Mouse (Mus musculus): ENCODE measurements around the gene Sat2. TPM values are rescaled to one million over a fixed set of nuclear protein-coding genes. Genes with fewer than 3 reads are reported as not detected.

The Sat2 gene
- polyA plus RNA-seq, 1 experiment from 2014 or later: 21.8 TPM

DNA sequence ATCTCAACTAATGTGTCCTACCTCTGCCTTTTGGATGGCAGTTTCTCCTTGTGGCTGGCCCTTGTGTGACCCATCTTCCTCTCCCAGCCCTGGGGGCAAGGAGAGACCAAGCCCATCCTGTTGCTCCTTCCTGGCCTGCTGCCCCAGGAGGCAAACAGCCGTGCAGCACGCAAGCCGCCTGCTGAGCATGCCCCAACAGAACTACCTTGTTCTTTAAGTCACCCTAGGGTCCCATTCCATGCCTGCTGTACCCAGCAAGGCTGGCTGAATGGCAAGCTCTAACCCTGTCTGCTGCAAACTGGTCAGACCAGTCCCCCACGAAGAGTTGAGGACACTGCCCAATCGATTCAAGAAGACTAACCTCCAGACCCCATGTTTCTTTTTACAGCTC lies 34.2 kb downstream of the Sat2 start:
- Histone ChIP-seq H3K27ac (no peak overlapping the region), H3K27me3 (ENCODE audit: insufficient read depth, poor library complexity, severe bottlenecking) (no peaks in the 10 kb centered on the region), H3K9me3 (no peaks in the 10 kb centered on the region), H3K36me3 (peaks cover 72% of the 10 kb centered on the region), H3K4me3 (no peak overlapping the region), H3K4me1 (peaks cover 38% of the 10 kb centered on the region)
- DNase-seq (ENCODE audit: low spot score): no peak
- WGBS: 81% methylated on average over 5 of the region's 5 CpGs

DNA sequence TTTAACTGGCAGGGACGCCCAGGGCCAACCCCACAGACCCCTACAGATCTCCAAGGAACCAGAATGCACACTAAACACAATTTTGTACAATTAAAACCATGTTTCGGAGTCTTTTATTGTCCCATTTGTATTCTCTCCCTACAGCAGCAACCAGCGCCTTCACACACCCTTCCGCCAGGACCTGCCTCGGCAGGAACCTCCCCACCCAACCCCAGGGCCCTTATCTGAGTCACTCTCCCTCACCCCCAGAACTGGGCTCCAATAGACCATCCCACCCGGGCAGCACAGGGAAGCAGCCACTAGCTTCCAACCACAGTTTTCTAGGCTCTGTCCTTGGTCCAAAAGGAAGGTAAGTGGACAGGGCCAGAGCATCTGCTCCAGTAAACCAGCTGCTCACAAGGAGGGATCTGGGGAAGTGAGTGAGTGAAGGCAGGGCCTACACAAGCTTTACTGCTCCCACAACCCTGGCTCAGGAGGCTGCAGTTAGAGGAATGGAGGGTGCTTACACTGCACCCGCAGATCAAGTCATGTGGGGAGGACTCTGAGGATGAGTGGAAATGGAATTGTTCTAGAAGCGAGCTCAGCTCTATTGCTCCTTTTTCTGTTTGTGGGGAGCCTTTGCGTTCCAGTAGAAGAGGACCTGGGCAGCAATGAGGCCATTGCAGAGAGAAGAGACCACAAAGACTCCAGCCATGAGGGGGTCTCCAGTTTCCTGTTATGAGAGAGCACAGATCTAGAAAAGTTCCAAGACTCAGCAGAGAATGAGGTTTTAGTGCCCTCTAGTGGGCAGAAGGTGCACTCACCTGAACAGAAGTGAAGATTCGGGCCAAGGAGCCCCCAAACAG lies 35.0 kb downstream of the Sat2 start:
- no peak overlapping the region for H3K4me3 ChIP-seq
- H3K4me1 ChIP-seq: peaks cover 46% of the 10 kb centered on the region
- H3K27me3 ChIP-seq (ENCODE audit: insufficient read depth, poor library complexity, severe bottlenecking): no peaks in the 10 kb centered on the region
- no peak for DNase-seq (ENCODE audit: low spot score)
- peaks cover 64% of the 10 kb centered on the region for H3K36me3 ChIP-seq
- 74% methylated on average over 10 of the region's 10 CpGs for WGBS
- no peaks in the 10 kb centered on the region for H3K9me3 ChIP-seq
- peak overlapping the region; percentile 67; the same call in 1 of the 2 replicates for H3K27ac ChIP-seq

DNA sequence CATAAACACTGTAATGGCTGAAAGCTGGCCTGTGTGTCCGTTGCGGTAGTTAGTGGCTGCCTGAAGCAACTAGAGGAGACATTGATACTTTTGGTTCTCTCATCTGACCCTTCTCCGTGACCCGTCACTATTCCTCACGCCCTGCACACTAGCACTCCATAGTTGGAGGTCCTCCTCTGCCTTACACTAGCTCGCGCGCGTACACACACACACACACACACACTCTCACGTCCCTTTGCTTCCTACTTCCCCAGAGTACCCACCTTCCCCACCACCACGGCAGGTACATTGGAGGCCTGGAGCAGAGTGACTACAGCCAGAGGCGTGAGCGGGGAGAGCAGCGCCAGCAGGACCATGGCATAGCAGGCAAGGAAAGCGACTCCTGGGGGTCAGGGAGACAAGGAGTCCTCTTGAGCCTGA lies 35.6 kb downstream of the Sat2 start:
- Histone ChIP-seq H3K27ac (peak overlapping the region; percentile 67; the same call in 1 of the 2 replicates), H3K4me3 (no peak overlapping the region), H3K27me3 (ENCODE audit: insufficient read depth, poor library complexity, severe bottlenecking) (no peaks in the 10 kb centered on the region), H3K9me3 (no peaks in the 10 kb centered on the region), H3K36me3 (peaks cover 58% of the 10 kb centered on the region), H3K4me1 (peaks cover 46% of the 10 kb centered on the region)
- WGBS: 82% methylated on average over 15 of the region's 15 CpGs
- no peak for DNase-seq (ENCODE audit: low spot score)

DNA sequence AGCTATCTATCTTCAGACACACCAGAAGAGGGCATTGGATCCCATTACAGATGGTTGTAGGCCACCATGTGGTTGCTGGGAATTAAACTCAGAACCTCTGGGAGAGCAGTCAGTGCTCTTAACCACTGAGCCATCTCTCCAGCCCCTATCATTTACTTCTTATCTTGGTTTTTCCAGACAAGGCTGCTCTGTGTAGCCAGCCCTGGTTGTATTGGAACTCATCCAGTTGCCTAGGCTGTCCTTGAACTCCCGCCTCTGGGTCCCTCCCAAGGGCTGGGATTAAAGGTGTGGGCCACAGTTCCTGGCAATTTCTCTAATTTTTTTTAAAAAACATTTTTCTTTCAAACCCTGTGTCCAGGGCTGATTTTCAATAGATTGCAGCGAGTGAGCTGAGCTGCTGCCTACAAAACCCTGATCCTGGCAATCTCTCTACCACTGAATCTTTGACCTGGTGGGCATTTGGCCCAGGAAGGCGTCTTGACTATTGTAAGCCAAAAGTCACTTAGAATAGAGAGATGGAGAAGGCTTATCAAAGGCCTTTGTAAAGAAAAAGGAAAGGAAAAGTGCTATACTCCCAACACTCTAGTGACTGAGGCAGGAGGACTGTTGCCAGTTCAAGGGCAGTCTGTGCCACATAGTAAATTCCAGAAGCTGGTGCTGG lies 39.5 kb downstream of the Sat2 start:
- 72% methylated on average over 3 of the region's 3 CpGs for WGBS
- Histone ChIP-seq H3K9me3 (no peaks in the 10 kb centered on the region), H3K27me3 (ENCODE audit: insufficient read depth, poor library complexity, severe bottlenecking) (no peaks in the 10 kb centered on the region), H3K4me3 (peak overlapping the region; percentile 67), H3K27ac (peak overlapping the region; percentile 97), H3K36me3 (peaks cover 60% of the 10 kb centered on the region), H3K4me1 (peaks cover 38% of the 10 kb centered on the region)
- no peak for DNase-seq (ENCODE audit: low spot score)

DNA sequence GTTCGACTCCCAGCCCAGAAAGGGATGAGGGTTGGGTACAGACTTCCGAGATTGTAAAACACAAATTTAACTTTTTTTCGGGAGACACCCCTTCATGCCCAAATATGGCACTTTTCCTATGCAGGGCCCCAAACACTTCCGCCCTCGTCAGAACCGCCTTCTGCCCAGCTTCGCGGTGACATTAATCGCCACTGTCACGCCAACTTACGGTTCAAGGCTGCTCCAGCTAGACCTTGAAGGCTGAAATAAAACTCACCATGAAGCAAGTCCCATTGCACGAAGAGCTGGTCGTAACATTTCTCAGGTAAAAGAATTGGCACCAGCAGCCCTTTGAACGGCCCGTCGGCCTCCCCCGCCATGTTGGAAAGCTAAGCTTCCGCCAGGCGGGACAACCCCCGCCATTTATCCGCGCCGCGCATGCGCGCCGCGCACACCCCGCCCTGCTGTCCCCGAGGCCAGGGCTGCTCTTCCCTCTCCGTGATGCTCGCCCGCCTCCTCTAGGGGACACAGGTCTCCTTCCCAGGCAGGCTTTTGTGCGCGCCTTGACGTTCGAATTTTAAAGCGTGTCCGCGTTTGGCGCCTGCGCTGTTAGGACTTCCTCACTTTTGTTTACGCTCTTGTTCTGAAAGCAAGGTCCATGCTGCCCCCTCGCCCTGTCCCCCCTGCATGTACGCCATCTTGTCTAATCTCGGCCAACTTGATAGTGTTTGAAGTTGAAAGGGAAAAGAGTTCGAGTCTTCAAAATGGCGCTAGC lies 40.6 kb downstream of the Sat2 start, which contains the start of gene Mpdu1:
Mpdu1 (minus strand) TSS at position 430 of the 754 bp plus-strand sequence.
- Histone ChIP-seq H3K4me1 (peaks cover 29% of the 10 kb centered on the region), H3K9me3 (no peaks in the 10 kb centered on the region), H3K27me3 (ENCODE audit: insufficient read depth, poor library complexity, severe bottlenecking) (no peaks in the 10 kb centered on the region), H3K36me3 (peaks cover 57% of the 10 kb centered on the region), H3K27ac (peak within 1 kb of the TSS; percentile 97), H3K4me3 (peak within 1 kb of the TSS; percentile 67)
- DNase-seq (ENCODE audit: low spot score): peak; percentile 98
- WGBS: under 1% methylated on average over 48 of the region's 48 CpGs

DNA sequence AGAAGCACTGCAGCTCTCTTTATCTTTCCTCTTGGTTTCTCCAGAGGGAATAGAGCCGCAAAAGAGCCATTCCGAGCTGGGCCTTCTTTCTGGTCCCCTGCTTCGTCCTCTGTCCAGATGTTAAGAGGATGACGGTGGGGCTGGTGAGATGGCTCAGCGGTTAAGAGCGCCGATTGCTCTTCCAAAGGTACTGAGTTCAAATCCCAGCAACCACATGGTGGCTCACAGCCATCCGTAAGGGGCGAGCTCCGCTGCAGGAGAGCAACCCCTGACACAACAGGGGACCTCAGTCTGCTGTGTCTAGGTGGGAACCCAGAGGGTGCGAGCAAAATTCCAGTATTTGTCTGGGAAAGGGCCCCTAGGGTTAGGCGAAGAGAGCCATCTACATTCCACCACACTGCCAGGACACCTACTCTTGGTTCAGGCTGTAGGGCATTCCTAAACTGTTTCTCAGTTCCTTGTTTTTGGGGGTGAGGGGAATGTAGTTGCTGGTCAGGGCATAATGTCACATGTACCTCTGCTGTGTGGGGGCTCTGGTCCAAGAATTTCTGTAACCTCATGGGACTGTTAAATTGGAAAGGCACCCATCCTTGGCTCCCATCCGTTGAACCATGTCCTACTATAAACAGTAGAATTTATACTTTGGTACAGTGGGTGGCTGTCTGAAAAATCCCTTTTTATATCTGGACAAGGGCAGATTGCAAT lies 41.3 kb downstream of the Sat2 start:
- Histone ChIP-seq H3K4me1 (peaks cover 27% of the 10 kb centered on the region), H3K4me3 (peak overlapping the region; percentile 67), H3K36me3 (peaks cover 57% of the 10 kb centered on the region), H3K27me3 (ENCODE audit: insufficient read depth, poor library complexity, severe bottlenecking) (no peaks in the 10 kb centered on the region), H3K9me3 (no peaks in the 10 kb centered on the region), H3K27ac (peak overlapping the region; percentile 97)
- DNase-seq (ENCODE audit: low spot score): no peak
- WGBS: 63% methylated on average over 13 of the region's 13 CpGs

DNA sequence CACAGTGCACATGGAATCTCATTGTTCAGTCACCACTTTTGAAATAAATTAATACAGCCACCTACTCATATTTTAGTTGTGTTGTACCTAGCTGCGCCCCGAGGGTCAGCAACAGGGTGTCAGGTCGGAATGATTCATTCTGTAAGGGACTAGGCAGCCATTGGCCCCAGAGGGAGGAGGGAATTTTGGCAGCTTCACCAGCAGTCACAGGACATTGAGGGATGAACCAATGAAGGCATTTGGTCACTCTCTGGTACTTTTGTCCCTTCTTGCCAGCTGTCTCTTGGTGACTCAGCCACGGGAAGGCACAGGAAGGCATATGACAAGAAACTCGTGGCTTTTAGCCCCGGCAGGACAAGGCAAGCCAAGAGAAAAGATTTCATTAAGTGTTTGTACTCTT lies 42.0 kb downstream of the Sat2 start:
- H3K9me3 ChIP-seq: no peaks in the 10 kb centered on the region
- H3K4me1 ChIP-seq: peaks cover 25% of the 10 kb centered on the region
- DNase-seq (ENCODE audit: low spot score): no peak
- no peak overlapping the region for H3K4me3 ChIP-seq
- 92% methylated on average over 6 of the region's 6 CpGs for WGBS
- H3K27me3 ChIP-seq (ENCODE audit: insufficient read depth, poor library complexity, severe bottlenecking): no peaks in the 10 kb centered on the region
- H3K27ac ChIP-seq: peak overlapping the region; percentile 97; the same call in 1 of the 2 replicates
- peaks cover 57% of the 10 kb centered on the region for H3K36me3 ChIP-seq

DNA sequence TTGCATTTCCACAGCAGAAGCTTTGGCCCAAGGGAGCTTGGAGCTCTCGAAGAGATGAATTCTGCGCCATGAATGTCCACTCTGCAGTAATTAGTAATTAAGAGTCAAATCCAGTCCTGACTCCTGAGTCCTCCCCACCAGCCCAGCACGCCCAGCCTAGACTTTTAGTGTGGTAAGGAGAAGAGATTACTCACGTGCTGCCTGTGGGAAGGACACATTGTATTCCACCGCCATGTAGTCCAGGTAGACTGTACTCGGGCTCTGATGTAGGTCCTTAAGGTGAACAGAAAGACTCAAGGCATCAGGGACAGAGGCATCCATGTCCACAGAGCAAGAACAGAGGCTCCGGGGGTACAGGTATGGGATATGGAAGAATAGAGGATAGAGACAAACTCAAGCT lies 43.0 kb downstream of the Sat2 start:
- WGBS: 92% methylated on average over 7 of the region's 7 CpGs
- Histone ChIP-seq H3K4me1 (peaks cover 29% of the 10 kb centered on the region), H3K27ac (no peak overlapping the region), H3K4me3 (no peak overlapping the region), H3K9me3 (no peaks in the 10 kb centered on the region), H3K27me3 (ENCODE audit: insufficient read depth, poor library complexity, severe bottlenecking) (no peaks in the 10 kb centered on the region), H3K36me3 (peaks cover 61% of the 10 kb centered on the region)
- DNase-seq (ENCODE audit: low spot score): no peak

DNA sequence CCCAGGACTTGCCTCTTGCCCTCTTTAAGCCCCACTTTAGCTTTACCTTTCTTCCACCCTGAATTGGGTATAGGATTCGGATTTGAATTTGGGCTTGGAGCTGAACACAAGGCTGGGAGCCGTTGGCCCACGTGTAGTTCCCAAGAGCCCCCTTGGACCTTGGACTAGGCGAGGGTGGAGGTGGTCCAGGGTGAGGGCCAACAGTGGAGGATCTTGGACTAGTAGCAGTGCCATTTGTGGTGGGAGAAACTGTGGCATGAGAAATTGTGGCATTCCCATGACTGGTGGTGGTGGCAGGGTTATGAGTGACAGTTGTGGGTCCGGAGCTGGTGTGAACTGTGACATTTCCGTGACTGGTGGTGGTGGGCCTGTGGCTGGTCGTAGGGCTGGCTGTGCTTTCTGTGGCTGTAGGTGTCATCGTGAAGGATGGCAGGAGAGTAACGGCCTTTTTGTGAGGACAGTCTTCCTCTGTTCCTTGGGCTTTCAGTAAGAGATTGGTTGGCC lies 43.7 kb downstream of the Sat2 start:
- no peaks in the 10 kb centered on the region for H3K9me3 ChIP-seq
- H3K27ac ChIP-seq: 0 out of 2 replicates have a peak overlapping the region, but pooled peaks have one; percentile 16
- peaks cover 68% of the 10 kb centered on the region for H3K36me3 ChIP-seq
- H3K4me3 ChIP-seq: no peak overlapping the region
- no peaks in the 10 kb centered on the region for H3K27me3 ChIP-seq (ENCODE audit: insufficient read depth, poor library complexity, severe bottlenecking)
- WGBS: 80% methylated on average over 9 of the region's 9 CpGs
- DNase-seq (ENCODE audit: low spot score): no peak
- H3K4me1 ChIP-seq: peaks cover 31% of the 10 kb centered on the region

DNA sequence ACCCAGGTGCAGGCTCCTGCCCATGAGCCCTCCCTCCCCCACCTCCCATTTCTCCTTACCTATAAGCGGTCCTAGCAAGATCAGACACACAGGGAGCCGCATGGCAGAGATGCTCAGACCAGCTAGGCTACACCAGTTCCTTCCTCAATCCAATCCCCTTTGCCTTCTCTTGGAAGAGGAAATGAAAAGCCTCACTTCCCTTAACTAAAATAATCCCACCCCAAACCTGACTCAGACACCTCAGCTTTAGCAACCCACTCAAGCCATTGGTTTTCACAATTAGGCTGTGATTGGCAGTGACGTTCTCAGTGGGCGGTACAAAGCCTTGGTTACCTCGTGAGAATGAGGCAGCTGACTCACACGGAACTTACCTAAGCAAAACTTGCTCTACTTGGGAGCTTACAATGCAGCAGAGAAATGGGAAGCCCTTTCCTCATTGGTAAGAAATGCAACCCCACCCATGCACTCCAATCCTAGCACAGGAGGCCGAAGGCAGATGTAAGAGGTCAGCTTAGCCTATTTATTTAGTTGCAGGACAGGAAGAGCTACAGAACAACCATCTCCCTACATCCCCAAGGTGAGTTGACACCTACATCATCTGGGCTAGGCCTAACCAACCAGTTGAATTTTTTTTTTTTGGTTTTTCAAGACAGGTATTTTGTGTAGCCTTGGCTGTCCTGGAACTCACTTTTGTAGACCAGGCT lies 44.3 kb downstream of the Sat2 start, which contains the start of gene Cd68:
Cd68 (minus strand) TSS at position 193 of the 704 bp plus-strand sequence.
- no peak for DNase-seq (ENCODE audit: low spot score)
- WGBS: 33% methylated on average over 7 of the region's 7 CpGs
- H3K27ac ChIP-seq: 0 out of 2 replicates have a peak within 1 kb of the TSS, but pooled peaks have one; percentile 16

DNA sequence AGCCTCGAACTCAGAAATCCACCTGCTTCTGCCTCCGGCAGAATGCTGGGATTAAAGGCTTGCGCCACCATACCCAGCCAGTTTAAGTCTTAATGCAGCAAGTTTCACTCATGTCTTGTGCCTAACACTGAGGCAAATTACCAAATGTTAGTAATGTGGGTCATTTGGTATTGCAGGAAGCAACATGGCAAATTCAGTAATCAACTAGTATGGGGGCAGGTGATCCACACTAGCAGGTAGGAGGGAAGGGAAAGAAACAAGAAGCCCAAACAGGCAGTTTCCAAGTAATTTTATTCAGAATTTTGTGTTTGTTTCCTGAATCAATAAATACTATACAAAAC lies 44.8 kb downstream of the Sat2 start:
- Histone ChIP-seq H3K9me3 (no peaks in the 10 kb centered on the region), H3K4me3 (no peak overlapping the region), H3K27me3 (ENCODE audit: insufficient read depth, poor library complexity, severe bottlenecking) (no peaks in the 10 kb centered on the region), H3K4me1 (peaks cover 26% of the 10 kb centered on the region), H3K27ac (no peak overlapping the region), H3K36me3 (peaks cover 78% of the 10 kb centered on the region)
- no peak for DNase-seq (ENCODE audit: low spot score)
- WGBS: 86% methylated on average over 3 of the region's 3 CpGs

More for the DNA sequence above, 44.3 kb downstream of the Sat2 start, which contains the start of gene Cd68:
- Histone ChIP-seq H3K4me1 (peaks cover 31% of the 10 kb centered on the region), H3K27me3 (ENCODE audit: insufficient read depth, poor library complexity, severe bottlenecking) (no peaks in the 10 kb centered on the region), H3K9me3 (no peaks in the 10 kb centered on the region), H3K4me3 (no peak within 1 kb of the TSS), H3K36me3 (peaks cover 74% of the 10 kb centered on the region)

Measured in heart, embryonic 10.5 days (tissue).